Mouse (Mus musculus) CD4-positive, CD25-positive, alpha-beta regulatory T cell, adult 4 months (primary cell): ENCODE results near the gene Fam129b. TPM values are rescaled to one million over a fixed set of nuclear protein-coding genes. Genes with fewer than 3 reads are reported as not detected.

Source experiments
- ATAC-seq: one replicate; pipeline ENCODE4 v1.8.0; 2017
- polyA plus RNA-seq, 2 experiments: library from polyadenylated mRNA; unstranded; fragments of 100-300 nt; shearing (Covaris generic); gene quantifications; one replicate each; pipeline ENCODE4 v1.2.1; 2017

Gene Fam129b
- polyA plus RNA-seq, 2 experiments from 2014 or later: 0.97 to 1.0 TPM

DNA sequence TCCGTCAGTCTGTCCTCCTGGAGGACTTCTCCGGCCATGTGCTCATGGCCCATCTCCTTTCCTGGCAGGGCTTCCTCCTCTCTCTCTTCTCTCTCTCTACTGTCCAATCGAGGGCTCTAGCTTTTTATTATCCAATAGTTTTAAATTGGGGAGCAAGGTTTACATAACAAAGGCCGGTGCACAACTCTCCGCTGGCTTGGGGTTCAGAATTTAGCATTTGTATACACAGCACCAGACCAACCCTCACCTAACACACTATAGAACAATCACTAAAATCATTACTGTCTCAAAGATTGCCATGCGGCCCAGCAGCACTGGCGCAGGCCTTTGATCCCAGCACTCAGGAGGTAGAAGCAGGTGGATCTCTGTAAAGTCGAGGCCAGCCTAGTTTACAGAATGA is 15.1 kb upstream of the Fam129b start:
- no peak for ATAC-seq

DNA sequence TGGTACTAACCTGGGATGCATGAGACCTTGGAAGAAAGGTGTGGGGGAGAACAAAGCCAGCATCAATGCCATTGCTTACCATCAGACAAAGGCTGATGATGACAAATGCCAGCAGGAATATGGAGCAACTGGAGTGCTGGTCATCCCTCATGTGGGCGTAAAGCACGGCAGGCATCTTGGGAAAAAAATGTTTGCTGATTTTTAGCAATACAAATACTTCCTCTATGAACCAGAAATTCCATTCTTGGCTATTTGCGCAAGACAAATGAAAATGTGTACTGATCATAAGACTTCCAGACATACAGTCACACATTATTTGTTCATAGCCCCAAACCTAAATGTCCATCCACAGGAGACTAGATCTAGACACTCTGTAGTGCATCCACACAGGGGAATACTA is 12.6 kb upstream of the Fam129b start:
- no peak for ATAC-seq

DNA sequence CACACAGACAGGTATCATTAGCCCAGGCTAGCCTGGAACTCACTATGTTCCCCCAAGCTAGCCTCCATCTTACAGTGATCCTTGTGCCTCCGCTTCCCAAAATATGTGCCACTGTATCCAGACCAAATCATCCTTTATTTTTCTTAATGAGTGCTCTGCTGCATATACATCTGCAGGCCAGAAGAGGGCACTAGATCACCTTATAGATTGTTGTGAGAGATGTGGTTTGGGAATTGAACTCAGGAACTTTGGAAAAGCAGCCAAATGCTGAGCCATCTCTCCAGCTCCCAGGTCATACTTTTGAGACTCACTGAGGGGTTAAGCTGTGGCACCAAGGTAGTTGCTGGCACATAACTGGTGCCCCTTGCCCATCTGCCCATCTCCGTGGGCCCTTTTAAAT is 11.2 kb upstream of the Fam129b start:
- ATAC-seq: no peak

DNA sequence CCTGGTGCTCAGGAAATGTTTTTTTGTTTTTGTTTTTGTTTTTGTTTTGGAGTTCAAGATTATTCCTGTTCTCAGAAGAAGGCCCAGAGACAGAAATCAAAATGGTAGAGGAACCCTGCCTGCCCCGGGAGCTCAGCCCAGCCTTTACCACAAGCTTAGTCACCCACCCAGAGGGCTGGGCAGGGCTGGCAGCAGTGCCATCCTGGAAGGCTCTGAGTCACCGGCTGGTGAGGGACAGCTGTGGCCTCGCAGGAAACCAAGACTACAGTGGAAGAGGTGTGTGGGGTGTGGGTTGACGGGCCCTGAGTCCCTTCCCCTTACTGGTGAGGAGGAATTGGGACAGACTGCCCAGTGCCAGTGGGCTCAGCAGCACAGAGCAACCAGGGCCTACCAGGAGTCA is 8.6 kb upstream of the Fam129b start:
- ATAC-seq: no peak

DNA sequence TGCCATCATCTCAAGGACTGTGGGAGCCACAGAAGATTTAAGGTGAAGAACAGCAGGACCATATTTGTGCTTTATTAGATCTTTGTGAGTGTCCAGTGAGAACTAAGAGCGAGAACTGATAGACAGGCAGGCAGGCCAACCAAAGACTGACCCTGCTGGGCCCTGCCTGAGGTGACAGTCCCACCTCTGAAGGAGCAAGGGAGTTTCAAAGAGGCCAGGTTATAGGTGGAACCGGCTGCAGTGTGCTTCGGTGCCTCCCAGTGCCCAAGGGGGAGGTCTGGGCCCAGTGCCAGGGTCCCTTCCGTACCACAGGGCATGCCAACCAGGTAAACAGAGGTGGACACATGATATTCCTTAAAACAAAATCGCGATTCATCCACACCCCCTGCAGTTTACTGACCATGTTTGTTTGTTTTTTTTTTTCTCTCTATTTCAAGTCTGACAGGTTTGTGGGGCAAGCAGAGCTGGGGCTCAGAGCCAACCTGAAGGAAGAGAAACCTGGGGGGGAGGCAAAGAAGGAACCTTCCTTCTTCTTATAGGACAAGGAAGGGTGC is 6.1 kb upstream of the Fam129b start:
- ATAC-seq: no peak

DNA sequence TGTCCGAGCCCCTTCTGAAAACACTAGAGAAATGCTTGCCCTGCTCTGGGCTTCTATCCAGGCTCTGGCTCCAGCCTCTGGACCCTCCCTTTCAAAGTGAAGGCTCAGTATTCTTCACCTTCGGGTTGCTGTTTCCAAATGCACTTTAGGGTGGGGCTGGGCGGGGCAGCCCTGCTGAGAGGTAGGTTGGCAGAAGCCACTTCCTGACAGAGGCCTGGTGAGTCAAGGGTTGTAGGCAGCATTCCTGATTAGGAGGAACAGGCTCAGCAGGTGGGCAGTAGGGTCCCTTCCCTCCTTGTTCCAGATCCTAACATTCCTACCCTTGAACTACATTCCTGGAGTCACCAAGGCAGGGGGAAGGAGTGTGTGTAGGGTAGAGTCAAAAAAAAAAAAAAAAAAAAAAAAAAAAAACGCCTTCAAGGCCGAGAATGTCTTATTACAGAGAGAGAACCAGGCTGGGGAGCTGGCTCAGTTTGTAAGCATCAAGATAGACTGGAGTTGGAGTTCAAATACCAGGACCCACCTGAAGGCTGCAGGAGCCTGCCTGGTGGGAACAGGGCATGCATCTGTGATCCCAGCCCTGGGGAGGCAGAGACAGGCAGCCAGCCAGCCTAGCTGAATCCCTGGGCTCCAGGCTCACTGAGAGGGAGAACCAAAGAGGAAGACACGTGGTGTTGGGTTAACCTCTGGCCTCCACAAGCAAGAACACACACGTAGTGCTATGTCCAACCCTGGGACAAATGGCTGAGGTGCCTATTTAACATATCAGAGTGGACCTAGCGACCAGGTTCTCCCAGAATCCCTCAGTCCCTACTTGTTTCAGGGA is 5.4 kb upstream of the Fam129b start:
- peak; percentile 41 for ATAC-seq

DNA sequence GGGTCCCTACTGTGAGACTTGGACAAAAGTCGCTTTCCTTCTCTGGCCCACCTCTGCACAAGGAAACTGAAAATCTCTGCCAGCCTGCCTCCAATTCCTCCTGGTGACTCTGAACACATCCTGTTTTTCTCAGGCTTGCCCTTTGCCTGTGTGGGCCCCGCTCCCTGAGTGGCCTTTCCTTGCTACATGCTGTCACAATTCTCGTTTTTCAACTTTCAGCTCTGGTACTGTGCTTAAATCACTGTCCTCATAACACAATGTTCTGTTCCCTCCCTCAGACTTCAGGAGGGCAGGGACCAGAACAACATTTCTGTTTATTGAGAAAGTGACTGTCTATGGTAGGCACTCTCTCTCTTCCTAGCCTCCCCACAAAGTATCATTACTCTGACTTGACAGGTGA is 1.8 kb upstream of the Fam129b start:
- ATAC-seq: no peak

DNA sequence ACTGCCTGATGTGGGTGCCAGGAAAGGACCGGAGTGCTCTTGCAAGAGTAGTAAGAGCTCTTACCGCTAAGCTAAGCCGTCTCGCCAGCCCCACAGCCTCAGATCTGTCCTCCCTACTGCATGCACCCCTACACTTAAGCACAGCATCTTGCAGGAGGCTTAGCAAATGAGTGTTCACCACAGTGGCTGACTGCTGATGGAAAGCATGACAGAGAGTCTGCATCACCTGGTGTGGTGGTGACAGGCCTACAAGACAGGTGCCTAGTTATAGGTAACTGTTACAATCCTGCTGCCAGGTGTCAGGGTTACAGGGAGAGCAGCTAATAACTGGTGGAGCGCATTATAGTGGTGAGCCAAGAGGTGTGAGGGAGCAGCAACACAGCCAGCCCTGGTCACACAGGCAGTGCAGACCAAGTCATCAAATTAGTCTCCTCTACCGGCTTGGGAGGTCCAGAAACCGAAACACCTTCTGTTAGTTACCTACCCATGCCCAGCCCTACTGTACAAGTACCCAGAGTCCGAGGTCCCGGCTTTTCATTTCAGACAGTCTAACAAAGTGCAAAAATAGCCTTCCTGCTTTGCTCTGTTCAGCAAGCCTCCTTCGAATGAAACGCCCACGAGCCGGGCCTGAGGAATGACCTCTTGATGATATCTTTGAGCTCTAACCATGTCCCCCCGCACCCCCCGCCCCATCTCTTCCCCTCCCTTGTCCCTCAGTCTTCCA is 801 bp upstream of the Fam129b start:
- ATAC-seq: no peak

DNA sequence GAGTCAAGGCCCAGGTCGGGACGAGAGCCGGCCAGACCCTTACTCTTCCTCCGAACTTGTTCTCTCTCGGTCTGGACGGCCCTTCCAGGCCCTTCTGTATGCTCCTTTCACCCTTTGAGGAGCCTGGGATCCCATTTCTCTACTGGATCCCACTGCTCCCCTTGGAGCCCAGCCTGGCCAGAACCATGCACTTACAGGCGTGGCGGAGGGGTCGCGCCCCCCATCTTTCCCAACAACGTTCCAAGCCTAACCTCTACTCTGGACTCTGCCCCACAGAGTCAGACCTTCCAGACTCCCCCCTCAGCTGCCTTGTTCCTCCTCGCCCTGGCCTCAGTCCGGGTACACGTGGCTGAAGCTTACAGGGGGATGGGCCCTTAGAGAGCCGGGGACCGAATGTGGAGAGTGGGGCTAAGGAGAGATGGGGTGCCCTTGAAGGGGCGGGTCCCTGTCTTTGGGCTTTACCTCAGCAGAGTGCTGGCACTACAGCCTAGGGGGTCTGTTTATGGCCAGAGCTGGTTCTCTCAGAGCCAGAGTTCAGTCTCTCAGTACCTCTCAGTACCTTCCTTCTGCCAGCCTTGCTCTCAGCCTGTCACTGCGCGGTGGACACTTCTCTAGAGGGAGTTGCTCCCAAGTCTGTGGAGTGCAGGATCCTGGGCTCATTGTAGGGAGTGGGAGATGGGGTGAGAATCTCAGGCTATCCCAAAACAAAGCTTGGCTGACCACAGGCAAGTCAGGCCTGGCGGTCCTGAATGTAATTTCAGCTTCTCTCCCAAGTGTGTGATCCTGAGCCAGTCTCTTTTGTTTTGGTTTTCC is 782 bp downstream of the Fam129b start:
- no peak for ATAC-seq

DNA sequence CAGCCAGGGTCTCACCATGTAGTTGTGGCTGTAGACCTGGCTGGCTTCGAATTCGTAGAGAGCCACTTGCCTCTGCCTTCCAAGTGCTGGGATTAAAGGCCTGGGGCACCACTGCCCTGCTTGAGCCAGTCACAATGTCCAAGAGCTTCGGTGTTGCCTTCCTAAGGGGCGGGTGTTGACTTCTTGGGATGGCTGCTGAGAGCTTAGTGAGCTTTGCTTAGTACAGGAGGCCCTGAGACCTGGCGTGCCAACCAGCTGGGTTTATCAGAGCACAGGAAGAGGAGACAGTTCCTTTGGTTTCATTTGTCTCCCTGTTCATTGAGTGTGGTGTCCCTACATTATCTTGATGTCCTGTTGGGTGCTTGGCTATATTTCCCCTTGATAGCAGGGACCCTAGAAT is 1.4 kb downstream of the Fam129b start:
- no peak for ATAC-seq

DNA sequence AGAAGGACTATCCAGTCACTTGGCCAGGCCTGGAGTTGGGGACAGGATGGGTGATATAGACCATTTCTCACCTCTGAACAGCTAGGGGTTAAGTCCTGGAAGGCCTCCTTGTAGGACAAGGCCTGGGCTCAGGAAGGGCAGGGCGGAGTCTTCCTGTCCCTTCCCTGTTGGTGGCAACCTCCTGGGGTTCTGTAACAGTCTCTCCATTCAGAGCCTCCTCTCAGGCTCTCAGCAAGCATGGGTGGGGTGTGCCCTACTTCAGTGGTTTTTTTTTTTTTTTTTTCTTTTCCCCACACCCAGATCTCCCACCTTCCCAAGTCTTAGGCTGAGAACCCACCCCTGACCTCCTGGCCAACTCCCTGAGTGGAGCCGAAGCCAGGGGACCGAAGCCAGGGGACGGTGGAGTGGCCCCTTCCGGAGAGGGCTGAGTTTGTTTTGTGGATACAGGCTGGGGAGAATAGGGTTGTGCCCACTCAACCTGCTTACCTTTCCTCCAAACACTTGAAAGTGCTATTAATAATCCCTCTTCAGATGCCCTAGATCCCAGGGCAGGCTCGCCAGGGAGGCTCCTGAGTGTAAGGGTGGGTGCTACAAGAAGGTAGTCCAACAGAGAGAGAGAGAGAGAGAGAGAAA is 2.0 kb downstream of the Fam129b start:
- no peak for ATAC-seq

DNA sequence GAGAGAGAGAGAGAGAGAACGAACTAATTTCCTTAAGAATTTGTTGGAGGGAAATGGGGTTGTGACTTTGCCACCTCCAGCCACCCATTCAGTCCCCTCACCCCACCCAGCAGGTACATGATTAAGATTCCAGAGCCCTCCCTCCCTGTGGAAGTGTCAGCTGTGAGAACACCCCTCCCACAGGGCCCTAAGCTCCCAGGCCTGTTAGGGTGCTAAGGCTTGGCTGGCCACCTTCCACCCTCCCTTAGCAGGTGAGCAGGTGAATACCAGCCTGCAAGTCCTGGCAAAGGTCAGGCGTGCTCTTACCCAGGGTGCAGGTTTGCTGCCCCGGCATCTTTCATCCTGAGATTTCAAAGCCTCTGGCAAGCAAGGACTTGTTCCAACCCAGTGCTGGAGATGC is 2.5 kb downstream of the Fam129b start:
- ATAC-seq: no peak

DNA sequence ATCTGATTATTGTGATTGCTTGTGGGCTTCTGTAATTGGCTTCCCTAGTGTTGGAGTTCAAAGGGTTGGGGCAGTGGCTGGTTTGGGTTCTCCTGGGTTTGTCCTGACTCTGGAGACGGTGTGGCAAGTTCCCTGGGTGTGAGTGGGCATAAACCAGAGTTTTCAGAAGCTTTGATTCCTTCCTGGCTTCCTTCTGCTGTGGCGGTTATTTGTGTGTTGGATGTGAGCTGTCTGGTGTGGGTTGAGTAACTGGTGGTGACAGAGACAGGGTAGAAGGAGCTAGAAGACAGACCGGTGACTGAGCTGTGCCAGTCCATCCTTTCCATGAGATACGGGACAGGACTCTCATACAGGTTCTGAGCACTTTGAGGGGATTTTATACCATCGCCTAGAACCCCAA is 3.7 kb downstream of the Fam129b start:
- ATAC-seq: no peak

DNA sequence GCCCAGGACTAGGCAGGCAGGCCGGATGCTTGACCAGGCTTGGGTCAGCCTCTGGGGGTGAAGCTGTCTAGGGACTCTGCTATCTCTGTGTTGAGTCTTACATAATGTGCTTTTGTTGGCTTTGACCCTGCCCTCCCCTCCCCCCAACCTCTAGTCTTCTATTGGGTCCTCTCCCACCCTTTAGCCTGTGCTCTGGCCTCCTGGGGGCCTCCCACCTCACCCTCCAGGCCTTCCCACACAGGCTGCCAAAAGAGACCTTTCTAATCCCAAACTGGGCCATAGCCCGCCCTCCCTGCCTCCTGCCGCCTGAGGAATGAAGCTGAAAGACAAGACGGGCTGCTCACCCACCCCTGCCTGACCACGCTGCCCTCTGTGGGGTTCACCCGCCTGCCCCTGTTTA is 5.1 kb downstream of the Fam129b start:
- no peak for ATAC-seq

DNA sequence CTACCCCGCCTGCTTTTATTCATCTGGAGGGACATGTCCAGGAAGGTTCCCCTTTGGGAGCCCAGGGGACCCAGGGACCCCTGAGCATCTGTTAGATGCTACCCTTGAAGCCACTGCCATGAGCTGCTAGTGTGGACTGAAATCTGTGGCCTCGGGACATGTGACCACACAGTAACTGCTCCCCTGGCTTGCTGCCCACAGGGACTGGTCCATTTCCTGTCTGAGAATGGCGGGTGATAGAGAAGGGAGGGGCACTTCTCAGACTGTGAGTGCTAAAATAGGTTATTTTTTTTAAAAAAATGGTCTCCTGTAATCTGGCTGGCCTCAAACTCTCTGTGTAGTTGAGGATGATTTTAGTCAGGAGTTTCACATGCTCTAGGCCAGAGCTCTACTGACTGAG is 5.8 kb downstream of the Fam129b start:
- peak; percentile 79 for ATAC-seq

DNA sequence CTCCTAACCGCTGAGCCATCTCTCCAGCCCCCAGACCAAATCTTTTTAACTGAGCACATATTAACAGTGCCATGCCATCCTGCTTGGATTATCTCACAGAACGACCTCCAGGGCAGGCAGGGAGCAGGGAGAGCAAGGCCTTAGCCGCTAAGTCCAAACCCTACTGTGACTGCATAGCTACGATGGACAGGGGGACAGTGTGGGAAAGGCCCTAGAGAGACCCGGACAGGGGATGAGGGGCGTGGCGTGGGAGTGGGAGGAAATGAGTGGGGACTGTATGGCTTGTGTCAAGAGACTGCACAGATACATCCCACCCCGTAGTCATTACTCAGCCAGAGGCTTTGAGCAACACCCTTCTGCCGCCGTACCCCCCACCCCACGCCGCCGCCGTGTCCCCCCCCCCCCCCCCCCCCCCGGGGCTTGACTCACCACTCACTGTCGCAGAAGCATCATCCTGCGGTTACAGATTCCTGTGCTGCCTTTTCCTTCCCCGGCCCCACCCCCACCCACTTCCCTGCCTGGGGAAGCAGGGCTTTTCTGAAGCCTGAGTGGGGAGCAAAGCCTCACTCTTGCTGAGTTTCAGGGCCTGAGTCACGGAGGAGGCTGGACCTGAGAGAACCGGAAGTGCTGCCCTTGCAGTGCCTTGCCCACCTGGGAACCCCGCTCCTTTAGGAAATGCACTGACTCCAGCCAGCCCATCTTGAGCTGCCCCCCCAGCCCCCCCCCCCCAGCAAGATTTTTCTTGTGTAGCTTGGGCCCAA is 6.5 kb downstream of the Fam129b start:
- peak; percentile 42 for ATAC-seq

DNA sequence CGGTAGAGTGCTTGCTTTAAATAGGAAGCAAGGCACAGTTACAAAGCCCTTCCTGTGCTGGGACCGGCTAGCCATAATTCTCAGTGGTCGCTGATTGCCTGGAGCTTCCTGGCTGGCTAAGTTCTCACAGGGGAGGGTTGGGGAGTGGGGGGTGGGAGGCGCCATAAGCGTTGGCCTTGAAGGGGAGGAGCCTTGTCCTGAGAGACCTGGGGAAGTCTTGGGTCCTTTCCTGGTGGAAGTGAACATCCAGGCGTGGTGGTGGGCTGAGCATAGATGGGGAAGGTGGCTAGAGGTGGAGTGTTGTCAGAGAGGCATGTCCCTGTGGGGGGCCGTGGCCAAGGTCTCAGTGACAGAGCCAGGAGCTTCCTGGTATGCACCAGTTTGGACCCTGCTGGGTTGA is 8.8 kb downstream of the Fam129b start:
- ATAC-seq: no peak

DNA sequence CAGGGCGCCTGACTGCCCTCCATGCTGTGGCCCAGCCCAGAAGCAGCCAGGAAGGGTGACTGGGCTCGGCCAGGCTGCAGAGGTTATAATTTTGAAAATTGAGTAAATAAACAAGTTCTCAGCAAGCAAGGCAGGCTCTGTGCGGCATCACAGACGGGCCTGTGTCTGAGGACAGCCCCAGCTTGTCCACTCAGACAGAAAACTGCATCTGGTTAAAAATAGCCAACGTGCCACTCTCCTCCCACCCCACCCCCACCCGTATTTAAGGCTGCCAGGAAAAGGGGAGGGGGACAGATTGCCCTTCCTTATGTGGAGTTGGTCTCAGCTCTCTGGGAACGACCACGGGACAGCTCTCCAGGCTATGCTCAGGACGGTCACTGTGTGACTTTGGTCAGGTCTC is 12.1 kb downstream of the Fam129b start:
- ATAC-seq: no peak

DNA sequence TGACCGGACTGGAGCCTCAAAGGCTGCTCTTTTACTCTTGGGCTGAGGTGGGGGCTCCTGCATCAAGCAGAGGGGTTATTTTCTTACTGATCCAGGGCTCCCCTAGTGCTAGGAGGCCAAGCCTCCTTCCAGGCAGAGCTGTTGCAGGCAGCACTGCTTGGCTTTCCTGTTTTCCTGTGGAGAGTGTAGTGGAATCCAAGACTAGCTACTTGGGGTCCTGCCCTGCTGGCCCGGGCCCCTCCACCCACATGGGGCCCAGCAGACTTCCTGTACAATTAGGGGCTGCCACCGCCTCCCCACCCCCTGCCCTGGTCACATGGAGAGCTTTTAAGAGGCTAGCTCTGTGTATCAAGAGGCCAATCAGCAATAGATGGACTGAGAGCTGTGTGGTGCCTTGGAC is 12.6 kb downstream of the Fam129b start:
- ATAC-seq: no peak

DNA sequence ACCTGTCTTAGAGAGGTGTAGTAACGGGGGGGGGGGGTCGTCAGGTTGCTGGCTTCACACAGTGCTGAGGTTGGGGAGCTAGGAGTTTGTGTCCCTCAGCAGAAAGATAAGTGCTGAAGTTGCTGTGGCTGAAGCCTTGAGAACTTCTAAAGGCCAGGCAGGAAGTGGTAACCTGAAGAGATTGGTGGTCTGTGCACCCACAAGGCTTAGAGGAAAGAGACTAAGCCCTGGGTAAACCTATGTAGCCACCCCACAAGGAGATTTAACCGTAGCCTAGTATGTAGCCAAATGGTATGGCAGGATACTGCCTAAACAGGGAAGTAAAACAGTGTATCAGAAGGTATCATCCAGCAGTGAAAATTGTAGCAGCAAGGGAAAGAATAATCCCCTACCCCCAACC is 14.4 kb downstream of the Fam129b start:
- ATAC-seq: no peak

DNA sequence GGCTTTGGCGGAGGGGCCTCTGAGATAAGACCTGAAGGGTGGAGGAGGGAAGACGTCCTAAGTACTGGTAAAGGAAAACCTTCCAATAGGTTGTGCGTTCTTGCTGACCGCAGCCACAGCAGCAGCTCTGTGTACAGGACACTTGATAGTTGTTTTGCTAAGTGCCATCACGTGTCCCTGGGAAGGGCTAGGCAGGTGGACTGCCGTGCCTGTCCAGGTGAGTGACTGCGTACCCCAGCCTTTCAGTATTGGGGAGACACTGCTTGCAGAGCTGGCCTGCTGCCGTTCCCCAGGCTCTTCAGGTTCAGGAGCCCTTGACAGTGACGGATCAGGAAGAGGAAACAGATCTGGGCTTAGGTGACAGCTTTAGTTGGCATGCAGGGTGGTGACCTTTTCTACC is 15.4 kb downstream of the Fam129b start:
- ATAC-seq: no peak

DNA sequence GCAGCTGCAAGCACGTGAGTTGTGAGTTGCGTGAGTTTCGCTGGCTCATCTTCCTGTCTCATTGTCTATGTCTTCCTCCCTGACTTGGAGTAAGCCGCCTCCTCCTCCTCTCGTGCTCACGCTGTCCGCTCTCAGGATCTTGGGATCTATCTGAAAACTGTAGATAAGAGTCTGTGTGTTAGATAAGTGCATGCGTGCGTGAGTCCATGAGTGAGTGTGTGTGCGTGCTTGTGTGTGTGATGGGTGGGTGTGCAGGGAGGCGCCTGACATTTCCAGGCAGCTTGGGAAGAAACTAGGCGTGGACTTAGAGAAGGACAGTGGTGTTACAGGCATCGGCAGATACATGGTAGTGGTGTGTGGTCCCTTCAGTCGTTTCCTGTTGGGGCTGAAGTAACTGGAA is 16.6 kb downstream of the Fam129b start:
- ATAC-seq: no peak
